Mouse (Mus musculus) myocyte (in vitro differentiated cells): Measurements from ENCODE around the gene Amn1.

Experiments
- E2F4 ChIP-seq: IDR thresholded peaks from one replicate; pipeline ENCODE4 v1.6.1; 2011; ENCODE audit warnings: mild to moderate bottlenecking, control low read depth, moderate library complexity; ENCODE audit not compliant: insufficient read depth
- MAX ChIP-seq: IDR thresholded peaks from one replicate; pipeline ENCODE4 v1.6.1; 2011; ENCODE audit warnings: low read depth, mild to moderate bottlenecking, control low read depth
- MYOD1 ChIP-seq, 3 experiments: IDR thresholded peaks; one replicate each; pipeline ENCODE4 v1.6.1; 2011; ENCODE audit warnings: control low read depth in 2 of 3, low read depth in 2 of 3, mild to moderate bottlenecking in 2 of 3, moderate library complexity in 1 of 3; ENCODE audit not compliant: insufficient read length in 2 of 3, control insufficient read depth in 1 of 3
- POLR2A ChIP-seq: IDR thresholded peaks from one replicate; pipeline ENCODE4 v1.6.1; 2011; ENCODE audit warnings: low read depth, mild to moderate bottlenecking, control low read depth, moderate library complexity; ENCODE audit not compliant: insufficient read length
- POLR2AphosphoS2 ChIP-seq: IDR thresholded peaks from one replicate; pipeline ENCODE4 v1.6.1; 2011; ENCODE audit warnings: low read depth, control low read depth; ENCODE audit not compliant: insufficient read length
- SRF ChIP-seq: IDR thresholded peaks from one replicate; pipeline ENCODE4 v1.6.1; 2011; ENCODE audit warnings: low read depth; ENCODE audit not compliant: control insufficient read depth, insufficient read length
- TCF3 ChIP-seq: IDR thresholded peaks from one replicate; pipeline ENCODE4 v1.6.1; 2011; ENCODE audit warnings: low read depth, control low read depth; ENCODE audit not compliant: insufficient read length
- USF1 ChIP-seq: IDR thresholded peaks from one replicate; pipeline ENCODE4 v1.6.1; 2011; ENCODE audit warnings: low read depth, mild to moderate bottlenecking, control low read depth, moderate library complexity

DNA sequence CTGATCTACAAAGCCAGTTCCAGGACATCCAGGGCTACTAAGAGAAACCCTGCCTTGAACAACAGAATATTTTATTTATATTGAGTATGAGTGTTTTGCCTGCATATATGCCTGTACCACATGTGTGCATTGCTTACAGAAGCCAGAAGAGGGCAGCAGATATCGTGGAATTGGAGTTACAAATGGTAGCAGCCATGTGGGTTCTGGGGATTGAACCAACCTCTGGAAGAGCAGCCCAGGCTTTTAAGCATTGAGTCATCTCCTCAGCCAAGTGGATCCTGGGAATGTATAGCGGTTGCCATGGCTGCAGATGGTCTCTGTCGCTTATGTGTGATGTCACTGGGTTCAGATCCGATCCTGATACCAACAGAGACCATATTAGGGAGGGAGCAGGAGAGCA is 61.8 kb downstream of the Amn1 start:
- no peak for TF ChIP-seq POLR2A
- TF ChIP-seq SRF, result no peak
- TF ChIP-seq USF1, result no peak
- no peak for TF ChIP-seq MAX
- no peak for TF ChIP-seq TCF3
- TF ChIP-seq E2F4, result no peak
- no peak for TF ChIP-seq POLR2AphosphoS2
- no peak for TF ChIP-seq MYOD1 (IDR thresholded peaks at IDR 0.05; ENCODE audit: control insufficient read depth in 1 of 3, insufficient read length in 2 of 3, low read depth in 2 of 3)
